Mouse (Mus musculus): ENCODE measurements at regions not wholly inside any gene's neighbourhood (a gene's known extent, or its start where the extent isn't known, plus 50 kb on each side); places are given as distances from the start of the nearest gene placed in this dataset.

- DNase-seq = no peak
Observed at GRCm38 (mm10) chr6:52368734-52369412, 55.6 kb downstream of the Evx1 start.

- no peak for DNase-seq
Observed at GRCm38 (mm10) chr6:52370806-52371360, 57.6 kb downstream of the Evx1 start.

- no peak for DNase-seq
Observed at GRCm38 (mm10) chr6:52379146-52379545, 65.8 kb downstream of the Evx1 start.

DNA sequence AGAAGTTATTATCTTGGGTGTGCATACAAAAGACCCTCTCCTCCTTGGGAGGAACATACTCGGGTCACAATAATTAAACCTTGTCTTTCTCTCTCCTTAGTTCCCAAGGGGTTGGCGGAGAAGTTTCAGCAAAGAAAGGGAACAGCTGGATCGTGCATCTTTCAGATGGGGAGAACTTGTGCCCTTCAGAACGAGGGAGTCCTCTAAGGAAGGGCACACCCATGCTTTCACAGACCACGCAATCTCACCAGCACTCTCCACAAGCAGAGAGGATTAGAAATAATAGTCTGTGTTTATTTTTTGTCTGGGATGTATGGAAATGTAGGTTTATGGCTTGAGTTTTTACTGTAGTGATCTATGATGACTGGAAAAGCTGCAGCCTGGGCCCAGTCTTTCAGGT is 66.3 kb downstream of the Evx1 start:
- no peak for DNase-seq

- no peak for DNase-seq
Observed at GRCm38 (mm10) chr6:52385044-52385443, 71.7 kb downstream of the Evx1 start.

DNA sequence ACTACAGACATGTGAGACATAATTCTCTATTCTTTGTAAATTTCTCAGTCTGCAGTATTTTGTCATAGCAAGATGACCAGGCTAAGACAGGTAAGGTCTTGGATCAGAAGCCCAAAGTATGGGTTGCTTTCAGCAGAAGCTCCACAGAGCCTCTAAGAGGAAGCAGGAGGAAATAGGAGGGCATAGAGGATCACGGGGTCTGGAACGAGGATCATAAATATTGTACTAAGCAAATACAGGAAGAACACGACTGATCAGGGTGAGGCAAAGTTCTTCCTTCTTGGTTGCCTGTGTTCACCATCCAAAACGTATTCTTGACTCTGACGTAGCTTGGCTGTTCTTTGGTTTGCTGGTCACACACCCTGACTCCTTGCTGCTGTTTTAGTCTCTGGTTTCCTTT is 88.1 kb downstream of the Evx1 start:
- no peak for DNase-seq

GRCm38 (mm10) chr6:52409991-52410390 is 96.7 kb downstream of the Evx1 start:
- DNase-seq = no peak

GRCm38 (mm10) chr6:52410711-52411110 is 97.4 kb downstream of the Evx1 start:
- no peak for DNase-seq

GRCm38 (mm10) chr6:52411302-52411701 is 98.0 kb downstream of the Evx1 start:
- DNase-seq = no peak

GRCm38 (mm10) chr6:52413639-52414038 is 100.3 kb downstream of the Evx1 start:
- DNase-seq = no peak

DNA sequence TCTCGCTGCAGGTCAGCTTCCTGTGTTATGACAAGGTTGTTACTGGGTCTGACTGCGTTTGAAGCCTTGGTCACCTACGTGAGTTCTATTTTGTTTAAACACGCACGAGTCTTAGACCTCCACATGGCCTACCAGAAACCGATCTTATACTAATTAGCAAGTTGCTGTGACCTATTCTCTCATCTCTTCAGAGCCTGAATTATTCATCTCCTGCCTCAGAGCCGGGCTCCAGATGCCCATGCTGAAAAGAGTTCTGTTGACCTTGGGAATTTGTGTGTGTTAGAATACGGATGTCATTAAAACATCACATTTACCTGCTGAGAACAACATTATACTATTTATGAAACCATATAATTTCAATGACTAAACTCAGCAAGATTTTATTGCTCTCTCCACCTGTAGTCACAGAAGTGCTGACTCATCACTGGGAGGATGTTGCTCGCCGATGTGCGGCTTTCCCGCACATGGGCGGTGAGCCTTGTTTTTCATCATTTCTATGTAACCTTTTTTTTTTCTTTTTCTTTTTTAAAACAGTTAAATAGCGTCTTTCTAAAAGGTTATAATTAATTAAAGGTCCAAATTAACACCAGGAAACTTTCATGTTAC is 102.1 kb downstream of the Evx1 start:
- DNase-seq = no peak

DNA sequence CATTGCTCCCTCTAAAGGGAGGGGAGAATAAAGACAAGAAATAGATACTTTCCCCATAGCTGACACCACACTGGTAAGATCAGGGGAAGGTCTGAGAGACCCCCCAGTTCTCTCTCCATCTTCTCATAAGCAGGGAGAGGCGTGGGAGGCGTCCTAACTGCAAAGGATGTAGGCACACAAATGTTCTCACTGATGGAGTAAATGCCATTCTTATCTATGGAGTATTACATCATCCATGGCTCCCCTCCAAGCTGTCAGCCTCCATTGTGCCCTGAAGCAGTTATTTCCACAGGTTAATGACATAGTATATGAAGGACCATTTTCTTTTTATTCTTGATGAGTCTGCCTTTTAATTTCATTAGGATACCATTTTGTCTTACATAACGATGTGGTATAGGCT is 103.2 kb downstream of the Evx1 start:
- peak; percentile 23 for DNase-seq

DNA sequence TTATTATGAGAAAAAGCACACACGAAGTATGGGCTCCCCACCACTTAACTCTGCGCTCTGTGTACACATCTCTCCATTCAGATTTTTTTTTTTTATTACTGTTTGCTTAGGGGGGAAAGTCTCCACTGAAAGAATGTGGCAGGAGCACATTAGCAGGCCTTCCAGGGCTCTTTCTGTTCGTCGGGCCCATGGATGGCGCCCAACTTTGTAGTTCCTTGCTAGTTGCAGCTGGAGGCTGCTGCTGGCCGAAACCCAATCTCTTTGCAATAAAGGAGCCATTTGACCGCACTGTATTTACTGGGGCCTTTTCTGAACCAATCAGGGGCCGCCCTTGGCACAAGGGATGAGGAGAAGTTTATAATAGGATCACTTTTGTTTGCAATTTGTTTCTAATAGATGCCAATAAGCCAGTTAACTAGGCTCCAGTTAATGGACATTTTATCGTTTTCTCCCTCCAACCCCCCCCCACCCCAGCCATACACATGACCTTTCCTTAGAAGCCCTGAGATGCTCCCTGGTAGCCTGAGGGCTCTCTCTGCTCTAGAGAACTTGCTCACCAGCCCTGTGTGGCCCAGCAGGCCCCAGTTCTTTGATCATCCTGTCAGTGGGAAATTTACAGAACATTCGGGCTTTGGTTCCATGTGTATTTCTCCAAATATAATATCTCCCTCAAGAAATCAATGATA is 104.3 kb downstream of the Evx1 start:
- peak; percentile 70 for DNase-seq

- DNase-seq = peak; percentile 86
Observed at GRCm38 (mm10) chr6:52418451-52419170, 105.3 kb downstream of the Evx1 start.

GRCm38 (mm10) chr6:52420276-52420970 is 107.1 kb downstream of the Evx1 start:
- no peak for DNase-seq

DNA sequence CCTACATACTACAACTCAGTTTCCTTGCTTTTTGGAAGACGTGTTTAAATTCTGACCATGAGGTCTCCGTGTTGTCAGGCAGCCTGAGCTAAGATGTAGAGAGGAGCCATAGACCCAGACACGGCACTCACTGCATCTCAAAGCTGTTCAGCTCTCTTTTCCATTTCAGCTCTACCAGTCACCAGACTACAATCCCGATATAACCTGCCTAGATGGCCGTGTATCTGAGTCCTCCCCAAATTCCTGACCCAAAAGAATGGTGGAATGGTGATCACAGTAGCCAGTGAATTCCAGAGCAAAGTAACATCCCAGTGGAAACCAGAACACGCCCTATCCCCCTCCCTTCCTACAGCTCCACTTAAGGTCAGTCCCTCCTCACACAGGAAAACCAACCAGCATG is 108.5 kb downstream of the Evx1 start:
- DNase-seq = no peak

DNA sequence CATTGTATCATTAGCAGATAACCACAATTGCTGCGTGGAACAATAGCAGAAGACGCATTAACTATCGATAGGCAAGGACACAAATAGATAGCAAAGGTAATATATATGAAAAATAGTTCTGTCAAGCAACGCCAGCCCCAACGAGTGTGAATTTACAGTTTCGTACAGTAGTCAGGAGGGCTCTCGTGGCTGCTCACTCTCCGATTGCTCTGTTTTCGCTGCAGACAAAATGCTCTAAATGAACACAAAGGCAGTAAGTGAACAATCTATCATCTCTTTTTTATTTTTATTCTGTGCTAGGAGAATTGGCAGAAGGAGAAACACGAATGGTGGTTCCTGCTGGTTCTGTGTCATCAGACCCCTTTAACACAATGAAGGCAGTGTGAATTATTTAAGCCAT is 109.4 kb downstream of the Evx1 start:
- no peak for DNase-seq

GRCm38 (mm10) chr6:52423581-52424107 is 110.3 kb downstream of the Evx1 start:
- DNase-seq = no peak

DNA sequence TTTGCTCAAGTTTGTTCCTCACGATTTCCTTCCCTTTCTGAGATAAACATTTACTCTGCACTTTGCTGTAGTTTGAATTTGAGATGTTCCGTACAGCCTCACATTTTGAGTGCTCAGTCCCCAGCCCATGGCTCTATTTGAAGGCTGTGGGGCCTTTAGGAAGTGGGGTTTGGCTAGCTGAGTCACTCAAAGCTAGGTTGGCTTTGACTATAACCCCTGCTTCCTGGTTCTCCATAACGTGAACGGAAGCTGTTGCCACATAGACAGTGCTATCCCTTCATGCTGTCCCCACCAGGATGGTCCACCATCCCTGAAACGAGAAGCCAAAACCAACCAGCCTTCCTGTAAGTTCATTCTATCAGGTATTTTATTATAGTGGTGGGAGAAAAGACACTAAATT is 111.1 kb downstream of the Evx1 start:
- no peak for DNase-seq

DNA sequence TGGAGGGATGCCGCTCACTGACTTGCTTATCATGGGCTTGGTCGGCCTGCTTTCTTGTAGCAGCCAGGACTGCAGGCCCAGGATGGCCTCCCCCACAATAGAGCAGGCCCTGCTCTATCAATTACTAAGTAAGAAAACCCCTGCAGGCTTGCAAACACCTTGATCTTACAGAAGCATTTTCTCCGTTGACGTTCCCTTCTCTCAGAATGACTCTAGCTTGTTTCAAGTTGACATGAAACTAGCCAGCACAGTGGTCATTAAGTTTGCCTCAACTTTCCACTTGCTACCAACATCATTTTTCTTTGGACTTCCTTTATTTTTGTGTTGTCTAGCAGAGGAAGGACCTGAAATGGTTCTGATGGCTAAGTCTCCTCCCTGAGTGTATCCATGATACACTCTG is 111.8 kb downstream of the Evx1 start:
- no peak for DNase-seq

GRCm38 (mm10) chr6:52428489-52429203 is 115.3 kb downstream of the Evx1 start:
- peak; percentile 57 for DNase-seq

DNA sequence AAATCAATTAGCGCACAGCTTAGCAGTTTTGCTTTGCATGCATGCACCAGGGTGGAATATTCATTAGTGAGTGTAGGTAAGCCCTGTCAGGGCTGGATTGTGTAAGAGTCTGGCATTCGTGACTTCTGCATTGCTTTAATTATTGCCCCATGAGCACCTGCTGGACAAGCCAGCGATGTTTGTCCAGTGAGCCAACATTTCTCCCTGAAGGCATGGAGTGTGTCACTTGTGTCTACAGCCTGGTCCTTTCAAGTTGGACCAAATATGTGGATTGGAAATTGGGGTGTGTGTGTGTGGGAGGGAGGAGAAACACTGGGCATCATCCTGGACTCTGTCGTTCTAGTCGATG is 115.9 kb downstream of the Evx1 start:
- peak; percentile 45 for DNase-seq
